Mouse (Mus musculus): ENCODE measurements around the gene Glrx2.
A peak's percentile ranks its signal among the peaks of the same experiment; 100 is the strongest.

Glrx2 gene

DNA sequence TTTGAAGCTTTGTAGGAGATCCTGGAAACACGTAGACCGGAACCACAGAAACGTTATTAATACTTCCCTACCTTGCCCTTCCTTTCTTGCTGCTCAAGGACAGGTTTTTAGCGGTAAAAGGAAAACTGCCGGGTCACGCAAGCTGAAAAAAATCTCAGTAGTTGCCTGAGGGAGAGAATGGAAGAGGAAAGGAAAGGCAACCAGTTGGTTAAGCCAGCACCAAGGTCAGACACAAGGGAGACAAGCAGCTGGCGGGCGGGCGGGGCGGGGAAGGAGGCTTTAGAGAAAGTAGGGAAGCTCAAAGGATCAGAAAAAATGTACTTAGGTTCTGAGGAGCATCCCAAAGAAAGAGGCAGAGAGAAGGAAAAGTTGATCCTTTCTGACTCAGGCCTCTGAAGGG, 29.7 kb downstream of the Glrx2 start:
- DNase-seq (ENCODE audit: low spot score in 2 of 2) = no peak

DNA sequence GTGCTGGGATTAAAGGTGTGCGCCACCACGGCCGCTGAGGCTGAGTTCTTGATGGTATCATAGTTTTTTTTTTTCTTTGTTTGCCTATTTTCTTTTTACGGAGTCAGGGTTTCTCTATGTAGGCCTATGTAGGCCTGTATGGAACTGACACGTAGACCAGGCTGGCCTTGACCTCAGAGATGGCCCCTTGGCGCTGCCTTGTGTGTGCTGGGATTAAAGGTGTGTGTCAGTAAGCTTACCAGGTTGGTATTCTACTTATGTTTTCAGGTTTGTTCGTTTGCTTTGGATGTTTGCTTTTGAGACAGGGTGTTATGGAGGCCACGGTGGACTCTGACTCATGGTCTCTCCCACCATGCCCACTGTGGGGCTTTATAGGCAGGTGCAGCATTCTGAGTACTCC, 46.0 kb downstream of the Glrx2 start:
- DNase-seq (ENCODE audit: low spot score in 2 of 2) = no peak

DNA sequence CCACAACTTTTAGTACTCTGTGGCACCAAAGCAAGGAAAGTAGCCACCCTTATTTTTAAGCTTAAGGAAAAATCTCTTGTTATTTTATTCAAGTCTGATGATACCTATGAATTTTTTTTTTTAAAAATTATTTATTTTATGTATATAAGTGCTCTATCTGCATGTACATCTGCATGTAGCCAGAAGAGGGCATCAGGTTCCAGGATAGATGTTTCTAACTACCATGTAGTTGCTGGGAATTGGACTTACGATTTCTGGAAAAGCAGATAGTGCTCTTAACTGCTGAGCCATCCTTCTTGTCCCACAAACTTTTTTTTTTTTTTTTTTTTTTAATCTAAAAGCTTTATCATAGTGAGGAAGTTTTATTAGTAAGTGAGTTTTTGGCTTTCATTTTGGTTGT, 48.3 kb downstream of the Glrx2 start:
- no peak for DNase-seq (ENCODE audit: low spot score in 2 of 2)

DNA sequence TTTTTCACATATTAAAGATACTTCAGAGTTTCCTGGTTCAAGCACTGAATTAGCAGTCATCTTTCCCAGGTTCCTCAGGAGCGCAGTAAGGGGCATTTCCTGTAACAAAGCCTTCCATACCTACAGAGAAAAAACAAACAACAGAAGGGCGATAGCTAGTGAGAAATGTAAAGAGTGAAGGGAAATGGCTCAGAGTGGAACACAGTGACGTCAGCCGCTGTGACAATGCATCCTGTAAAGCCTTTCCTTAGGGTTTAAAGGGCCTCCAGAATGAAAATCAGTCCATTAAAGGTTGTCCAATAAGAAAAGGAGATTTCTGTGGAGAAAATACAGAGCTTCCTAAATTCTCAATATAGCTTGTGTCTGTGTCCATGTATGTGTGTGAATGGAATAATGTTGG, 49.7 kb downstream of the Glrx2 start:
- DNase-seq (ENCODE audit: low spot score in 2 of 2) = no peak

DNA sequence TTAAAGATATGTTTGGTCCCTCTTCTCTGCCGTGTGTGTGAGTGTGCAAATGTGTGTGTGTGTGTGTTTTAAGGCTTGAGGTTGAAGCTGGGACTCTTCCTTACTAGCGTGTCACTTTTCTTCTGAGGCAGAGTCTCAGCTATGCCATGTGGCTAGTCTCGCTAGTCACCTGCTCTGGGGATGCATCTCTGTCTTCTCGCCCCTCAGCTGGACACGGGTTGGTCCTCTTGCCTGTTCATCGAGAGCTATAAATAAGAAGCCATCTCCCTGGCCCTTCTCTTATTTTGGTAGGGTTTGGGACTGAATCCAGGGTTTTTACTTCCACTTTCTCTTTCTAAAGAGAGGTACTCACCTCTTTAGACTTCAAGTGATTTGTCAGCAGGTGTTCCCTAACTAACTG, 50.1 kb downstream of the Glrx2 start:
- DNase-seq (ENCODE audit: low spot score in 2 of 2) = no peak

DNA sequence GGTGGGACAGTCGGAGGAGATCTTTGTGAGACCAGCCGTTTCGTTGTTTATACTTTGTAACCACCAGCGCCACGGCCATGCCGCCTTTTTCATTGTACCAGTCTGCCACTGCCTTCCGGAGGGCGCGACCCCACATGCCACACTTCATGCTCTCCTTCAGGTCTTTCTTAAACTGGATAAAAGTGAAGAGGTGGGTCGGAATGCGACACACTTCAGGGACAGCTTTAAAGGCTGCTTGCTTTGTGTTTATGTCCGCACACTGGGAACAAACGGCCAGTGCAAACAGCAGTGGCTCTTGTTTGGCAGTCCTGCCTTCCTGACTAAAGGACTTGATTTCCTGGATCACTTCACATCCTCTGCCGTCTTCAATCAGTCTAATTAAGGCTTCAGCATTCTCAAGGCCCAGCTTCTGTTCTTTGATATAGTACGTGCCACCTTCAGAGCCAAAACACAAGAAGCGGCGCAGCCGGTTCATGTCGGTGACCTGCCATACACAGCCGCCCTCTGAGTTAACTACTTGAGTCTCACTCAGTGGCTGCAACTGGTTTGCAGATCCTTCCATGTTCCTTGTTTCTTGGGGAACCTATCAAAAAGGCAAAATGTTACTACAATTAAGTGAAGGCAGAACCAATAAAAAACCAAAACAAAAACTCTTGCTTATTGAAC, 54.4 kb downstream of the Glrx2 start:
- no peak for DNase-seq (ENCODE audit: low spot score in 2 of 2)

DNA sequence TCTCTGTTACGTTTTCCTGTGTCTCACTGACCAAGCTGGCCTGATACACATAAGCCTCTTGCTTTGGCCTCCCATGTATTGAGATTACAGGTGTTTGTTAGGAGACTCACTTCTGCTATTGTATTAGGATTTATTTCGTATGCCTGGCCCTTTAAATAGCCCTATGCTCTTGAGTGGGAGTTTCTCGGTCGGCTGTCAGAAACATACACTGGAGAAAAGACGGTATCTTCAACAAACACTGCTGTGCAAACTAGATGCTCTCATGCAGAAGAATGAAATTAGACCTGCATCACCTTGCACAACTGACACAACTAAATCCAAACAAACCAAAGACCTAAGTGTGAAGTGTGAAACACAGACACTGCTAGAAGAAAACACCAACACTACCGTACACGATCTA, 56.9 kb downstream of the Glrx2 start:
- DNase-seq (ENCODE audit: low spot score in 2 of 2) = no peak

DNA sequence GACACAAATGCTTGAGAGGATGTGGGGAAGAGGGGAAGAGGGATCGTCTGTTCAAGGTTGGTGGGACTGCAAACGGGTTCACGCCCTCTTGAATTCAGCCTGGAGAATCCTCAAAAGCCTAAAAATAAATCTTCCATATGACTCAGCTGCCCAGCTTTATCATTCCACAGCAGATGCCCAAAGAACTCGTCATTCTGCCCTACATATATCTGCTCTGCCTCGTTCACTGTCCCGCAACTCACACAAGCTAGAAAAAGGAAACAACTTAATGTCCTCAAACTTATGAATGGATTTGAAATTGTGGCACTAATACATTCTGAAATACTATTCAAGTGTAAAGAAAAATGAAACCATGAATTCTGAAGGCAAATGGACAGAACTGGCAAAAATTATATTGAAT, 57.8 kb downstream of the Glrx2 start:
- DNase-seq (ENCODE audit: low spot score in 2 of 2) = no peak

DNA sequence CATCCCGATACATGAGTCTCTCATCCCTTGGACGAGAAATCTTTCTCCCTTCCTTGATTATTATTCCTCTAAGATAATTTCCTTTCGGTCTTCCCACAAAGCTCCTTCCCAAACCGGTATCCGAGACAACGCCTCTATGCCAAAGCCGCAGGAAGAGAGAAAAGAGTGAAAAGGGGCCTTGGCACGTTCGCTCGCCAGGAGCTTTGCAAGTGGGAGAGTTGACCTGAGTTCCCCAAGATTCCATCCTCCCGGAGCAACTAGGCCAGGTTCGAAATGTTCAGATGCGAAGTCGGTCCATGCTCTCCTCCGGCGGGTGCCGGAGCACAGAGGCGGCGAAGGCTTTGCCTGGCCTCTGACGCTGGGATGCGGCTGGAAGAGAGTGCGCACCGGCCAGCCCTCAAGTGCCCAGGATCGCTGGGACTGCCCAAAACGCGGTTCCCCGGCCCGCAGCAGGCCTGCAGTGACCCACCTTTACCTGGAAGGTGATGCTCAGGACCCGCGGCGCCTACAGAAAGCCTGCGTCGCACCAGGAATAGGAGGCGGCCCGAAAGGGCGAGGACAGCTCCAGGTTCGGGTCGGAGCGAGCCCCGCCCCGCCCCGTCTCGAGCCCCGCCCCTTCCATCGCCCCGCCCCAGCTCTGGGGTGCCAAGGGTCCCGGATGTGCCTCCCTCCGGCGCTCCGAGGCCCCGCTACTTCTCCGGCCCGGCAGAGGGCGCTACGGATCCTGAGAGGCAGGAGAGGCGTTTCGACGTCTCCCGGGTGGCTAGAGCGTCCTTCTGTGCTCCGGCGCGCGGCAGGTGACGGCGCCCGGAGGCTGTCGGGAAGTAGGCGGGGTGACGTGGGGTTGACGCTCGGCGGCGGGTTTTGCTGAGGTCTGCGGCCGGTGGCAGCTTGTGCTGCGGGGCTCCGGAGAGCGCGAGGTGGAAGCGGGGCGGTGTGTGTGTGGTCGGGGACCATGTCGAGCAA, 60.6 kb downstream of the Glrx2 start, which contains the start of the genes Trove2 and Uchl5:
Gene Trove2 (minus strand): TSS at position 623 of the 966 bp plus-strand sequence.
Gene Uchl5 (plus strand): TSS at position 827 of the 966 bp plus-strand sequence.
- peak; percentile 95 to 96 for DNase-seq (ENCODE audit: low spot score in 2 of 2)

DNA sequence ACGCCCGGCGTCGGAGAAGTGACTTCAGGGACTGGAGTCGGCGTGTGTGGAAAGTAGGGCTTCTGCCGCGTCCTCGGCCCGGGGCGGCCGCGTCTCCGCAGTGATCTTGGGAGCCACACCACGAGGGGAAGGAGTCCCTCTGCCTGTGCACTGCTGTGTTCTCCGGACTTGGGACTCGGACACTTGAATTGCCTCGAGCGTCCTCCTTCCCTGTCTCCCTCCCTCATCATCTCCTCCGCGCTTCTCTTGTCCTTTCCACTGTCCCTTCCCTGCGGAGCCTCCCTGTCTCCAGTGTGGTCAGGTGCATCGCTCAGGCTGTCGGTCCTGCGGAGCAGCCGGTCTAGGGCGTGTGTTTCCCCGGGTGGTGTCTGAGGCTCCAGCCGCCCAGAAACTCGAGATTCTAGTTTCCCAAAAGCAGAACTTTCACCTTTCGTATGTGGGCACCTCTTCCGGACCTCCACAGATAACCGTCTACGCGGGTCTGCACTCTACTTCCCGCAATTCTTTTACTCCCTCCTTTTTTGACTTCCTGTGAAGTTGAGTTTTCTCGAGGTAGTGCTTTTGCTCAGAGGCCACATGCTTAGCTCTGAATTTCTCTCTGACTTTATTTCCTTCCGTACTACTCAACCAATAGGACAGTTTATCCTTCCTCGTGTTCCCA, 61.5 kb downstream of the Glrx2 start:
- no peak for DNase-seq (ENCODE audit: low spot score in 2 of 2)

DNA sequence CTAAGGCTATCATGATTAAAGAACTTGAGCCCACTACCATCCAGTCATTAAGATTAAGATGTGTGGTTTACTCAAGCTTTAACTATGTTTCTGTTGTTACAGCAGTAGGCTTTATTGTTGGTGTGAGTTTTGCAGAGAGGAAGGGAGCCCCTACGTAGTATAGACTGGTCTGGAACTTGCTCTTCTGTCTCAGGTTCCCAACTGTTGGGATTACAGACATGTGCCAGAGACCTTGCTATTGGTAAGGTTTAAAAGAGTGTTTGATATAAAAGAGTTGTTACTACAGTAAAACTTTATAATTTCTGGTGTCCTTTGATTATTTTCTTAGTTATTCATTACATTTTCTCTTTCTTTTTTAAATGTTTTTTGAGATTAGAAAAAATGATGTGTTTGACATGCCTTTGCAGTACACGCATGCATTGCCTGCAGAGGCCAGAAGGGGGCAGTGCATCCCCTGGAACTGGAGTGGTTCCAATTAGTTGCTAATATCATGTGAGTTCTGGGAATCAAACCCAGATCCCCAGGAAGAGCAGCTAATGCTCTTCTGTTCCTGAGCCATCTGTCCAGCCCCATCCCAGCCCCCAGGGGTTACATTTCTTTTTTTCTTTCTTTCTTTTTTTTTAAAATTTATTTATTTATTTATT, 72.6 kb downstream of the Glrx2 start:
- no peak for DNase-seq (ENCODE audit: low spot score in 2 of 2)

All from right cerebral cortex, postnatal 36 days (tissue).